Mouse (Mus musculus) brain, embryonic 14.5 days (tissue): ENCODE measurements around the gene Actr8.

Experiments
- CTCF ChIP-seq: fragments of 200-500 bp; IDR thresholded peaks from 2 replicates; pipeline ENCODE4 v1.5.1; 2012; ENCODE audit warnings: inconsistent platforms, mild to moderate bottlenecking, moderate library complexity, borderline replicate concordance; ENCODE audit not compliant: insufficient read depth, insufficient read length; ENCODE audit errors: extremely low read depth
- POLR2A ChIP-seq: fragments of 200-500 bp; IDR thresholded peaks from 2 replicates; pipeline ENCODE4 v1.6.1; 2012; ENCODE audit warnings: mild to moderate bottlenecking, inconsistent platforms, borderline replicate concordance; ENCODE audit not compliant: poor library complexity, insufficient read depth, insufficient read length, severe bottlenecking; ENCODE audit errors: extremely low read depth

DNA sequence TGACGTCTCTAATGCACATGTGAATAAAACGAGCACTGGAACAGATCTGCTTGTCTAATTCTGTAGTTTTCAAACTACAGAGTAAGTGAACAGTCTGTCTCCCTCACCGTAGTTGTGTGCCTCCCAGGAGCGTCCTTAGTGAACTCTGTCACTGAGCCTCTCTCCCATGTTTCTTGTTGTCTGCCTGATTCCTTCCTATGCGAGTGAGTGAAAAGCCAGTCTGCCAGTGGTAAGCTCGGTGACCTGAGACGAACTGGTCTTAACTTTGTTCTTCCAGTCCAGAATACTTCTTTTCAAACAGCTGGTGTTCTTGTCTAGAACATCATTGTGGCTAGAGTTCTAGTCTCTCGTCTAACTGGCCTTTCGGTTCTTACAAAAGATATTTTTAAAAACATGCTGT lies 9.6 kb downstream of the Actr8 start:
- TF ChIP-seq POLR2A = no peak
- TF ChIP-seq CTCF = no peak
